Mouse (Mus musculus) erythroblast, embryonic 14.5 days (primary cell): ENCODE measurements at regions not wholly inside any gene's neighbourhood (a gene's known extent, or its start where the extent isn't known, plus 50 kb on each side); places are given as distances from the start of the nearest gene placed in this dataset.

Experiments
- H3K27me3 ChIP-seq: 2 replicates; pipeline ENCODE4 v1.6.1; 2012; ENCODE audit warnings: inconsistent platforms; ENCODE audit not compliant: control insufficient read depth
- H3K36me3 ChIP-seq: 2 replicates; pipeline ENCODE4 v1.6.1; 2012; ENCODE audit warnings: mild to moderate bottlenecking, inconsistent platforms; ENCODE audit not compliant: control insufficient read depth
- H3K4me1 ChIP-seq: 2 replicates; pipeline ENCODE4 v1.6.1; 2012; ENCODE audit warnings: inconsistent platforms; ENCODE audit not compliant: control insufficient read depth
- H3K4me3 ChIP-seq: replicated peaks from 2 replicates; pipeline ENCODE3; 2012; ENCODE audit warnings: moderate library complexity, mild to moderate bottlenecking, inconsistent platforms
- H3K9me3 ChIP-seq: 2 replicates; pipeline ENCODE4 v1.6.1; 2012; ENCODE audit warnings: low read length, inconsistent platforms, mixed read lengths; ENCODE audit not compliant: control insufficient read depth
- GATA1 ChIP-seq: IDR thresholded peaks from 2 replicates; pipeline ENCODE4 v1.6.1; 2012; ENCODE audit warnings: low read length, inconsistent platforms, mixed read lengths
- TAL1 ChIP-seq: IDR thresholded peaks from 3 replicates; pipeline ENCODE4 v1.6.1; 2012; ENCODE audit warnings: low read length, inconsistent platforms, mixed read lengths

GRCm38 (mm10) chr15:62646476-62647168 is 1198.4 kb downstream of the Gsdmc2 start:
- TF ChIP-seq GATA1 (no peak), TAL1 (no peak)
- no peak overlapping the region for H3K4me3 ChIP-seq

GRCm38 (mm10) chr15:62644744-62645143 is 1200.2 kb downstream of the Gsdmc2 start:
- TF ChIP-seq GATA1 (no peak), TAL1 (no peak)
- no peaks in the 10 kb centered on the region for H3K36me3 ChIP-seq

More at GRCm38 (mm10) chr15:62646476-62647168, 1198.4 kb downstream of the Gsdmc2 start:
- H3K27me3 ChIP-seq: no peaks in the 10 kb centered on the region
- no peaks in the 10 kb centered on the region for H3K4me1 ChIP-seq
- no peaks in the 10 kb centered on the region for H3K36me3 ChIP-seq
- H3K9me3 ChIP-seq: no peaks in the 10 kb centered on the region

GRCm38 (mm10) chr15:62644296-62644695 is 1200.7 kb downstream of the Gsdmc2 start:
- no peaks in the 10 kb centered on the region for H3K27me3 ChIP-seq
- TF ChIP-seq GATA1: no peak
- no peak for TF ChIP-seq TAL1
- H3K36me3 ChIP-seq: no peaks in the 10 kb centered on the region
- H3K4me3 ChIP-seq: no peak overlapping the region
- H3K9me3 ChIP-seq: no peaks in the 10 kb centered on the region
- no peaks in the 10 kb centered on the region for H3K4me1 ChIP-seq

More at GRCm38 (mm10) chr15:62644744-62645143, 1200.2 kb downstream of the Gsdmc2 start:
- no peaks in the 10 kb centered on the region for H3K9me3 ChIP-seq
- H3K4me3 ChIP-seq: no peak overlapping the region
- H3K4me1 ChIP-seq: no peaks in the 10 kb centered on the region
- H3K27me3 ChIP-seq: no peaks in the 10 kb centered on the region

- no peaks in the 10 kb centered on the region for H3K4me1 ChIP-seq
- H3K27me3 ChIP-seq: no peaks in the 10 kb centered on the region
- TF ChIP-seq GATA1 (no peak), TAL1 (no peak)
- H3K9me3 ChIP-seq: no peaks in the 10 kb centered on the region
- no peaks in the 10 kb centered on the region for H3K36me3 ChIP-seq
- no peak overlapping the region for H3K4me3 ChIP-seq
Observed at GRCm38 (mm10) chr15:62641051-62641710, 1203.8 kb downstream of the Gsdmc2 start.

GRCm38 (mm10) chr15:62625406-62625805 is 1219.6 kb downstream of the Gsdmc2 start:
- Histone ChIP-seq H3K4me3 (no peak overlapping the region), H3K9me3 (no peaks in the 10 kb centered on the region), H3K4me1 (no peaks in the 10 kb centered on the region), H3K27me3 (no peaks in the 10 kb centered on the region), H3K36me3 (no peaks in the 10 kb centered on the region)
- TF ChIP-seq GATA1 (no peak), TAL1 (no peak)

- no peak overlapping the region for H3K4me3 ChIP-seq
- H3K4me1 ChIP-seq: no peaks in the 10 kb centered on the region
- no peaks in the 10 kb centered on the region for H3K27me3 ChIP-seq
- no peaks in the 10 kb centered on the region for H3K9me3 ChIP-seq
- no peak for TF ChIP-seq GATA1
- no peak for TF ChIP-seq TAL1
- no peaks in the 10 kb centered on the region for H3K36me3 ChIP-seq
Observed at GRCm38 (mm10) chr15:62616042-62616441, 1228.9 kb downstream of the Gsdmc2 start.

- Histone ChIP-seq H3K27me3 (no peaks in the 10 kb centered on the region), H3K36me3 (no peaks in the 10 kb centered on the region), H3K4me3 (no peak overlapping the region), H3K4me1 (no peaks in the 10 kb centered on the region), H3K9me3 (no peaks in the 10 kb centered on the region)
- no peak for TF ChIP-seq TAL1
- no peak for TF ChIP-seq GATA1
Observed at GRCm38 (mm10) chr15:62596735-62597134, 1248.2 kb downstream of the Gsdmc2 start.

GRCm38 (mm10) chr15:62588580-62588979 is 1256.4 kb downstream of the Gsdmc2 start:
- Histone ChIP-seq H3K9me3 (no peaks in the 10 kb centered on the region), H3K4me1 (no peaks in the 10 kb centered on the region), H3K4me3 (no peak overlapping the region), H3K27me3 (no peaks in the 10 kb centered on the region), H3K36me3 (no peaks in the 10 kb centered on the region)
- TF ChIP-seq TAL1: no peak
- no peak for TF ChIP-seq GATA1

- Histone ChIP-seq H3K36me3 (no peaks in the 10 kb centered on the region), H3K4me3 (no peak overlapping the region), H3K9me3 (no peaks in the 10 kb centered on the region), H3K4me1 (no peaks in the 10 kb centered on the region), H3K27me3 (no peaks in the 10 kb centered on the region)
- no peak for TF ChIP-seq TAL1
- TF ChIP-seq GATA1: no peak
Observed at GRCm38 (mm10) chr15:62578788-62579187, 1266.2 kb downstream of the Gsdmc2 start.
